Mouse (Mus musculus): ENCODE results near the gene Gm5431.
"Not testable (repeated sequence)": the region's sequence is repeated elsewhere in the genome, so short reads cannot be mapped to it uniquely, and the experiment has no call there.

DNA sequence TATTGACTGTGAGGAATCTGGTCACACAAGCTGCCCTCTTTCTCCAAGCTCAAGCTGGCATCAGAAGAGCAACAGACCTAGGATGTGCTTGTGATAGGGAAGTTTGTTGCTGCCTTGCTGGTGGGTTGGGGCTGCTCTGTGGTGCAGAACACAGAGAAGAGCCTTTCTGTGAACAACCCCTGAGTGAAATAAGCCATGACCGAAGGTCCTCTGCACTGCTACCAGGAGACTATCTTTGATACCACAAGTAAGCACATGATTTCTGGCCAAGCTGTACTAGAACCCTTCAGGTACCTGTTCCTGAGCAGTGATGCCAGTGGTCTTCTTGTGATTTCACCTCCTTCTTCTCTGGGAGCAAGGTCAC is 465 bp downstream of the Gm5431 start:
- TF ChIP-seq EP300, CTCF (IDR thresholded peaks at IDR 0.05; ENCODE audit: low read depth): not testable (repeated sequence)
